Mouse (Mus musculus) induced T-regulatory cell, adult 2 months (primary cell): ENCODE data around the gene Aff4.
A peak's percentile ranks its signal among the peaks of the same experiment; 100 is the strongest.
"Not testable (repeated sequence)": the region's sequence is repeated elsewhere in the genome, so short reads cannot be mapped to it uniquely, and the experiment has no call there.

Experiments used
- DNase-seq: peaks from one replicate; pipeline ENCODE4 v3.0.0-alpha.2; 2012; ENCODE audit warnings: low read depth

Gene Aff4

DNA sequence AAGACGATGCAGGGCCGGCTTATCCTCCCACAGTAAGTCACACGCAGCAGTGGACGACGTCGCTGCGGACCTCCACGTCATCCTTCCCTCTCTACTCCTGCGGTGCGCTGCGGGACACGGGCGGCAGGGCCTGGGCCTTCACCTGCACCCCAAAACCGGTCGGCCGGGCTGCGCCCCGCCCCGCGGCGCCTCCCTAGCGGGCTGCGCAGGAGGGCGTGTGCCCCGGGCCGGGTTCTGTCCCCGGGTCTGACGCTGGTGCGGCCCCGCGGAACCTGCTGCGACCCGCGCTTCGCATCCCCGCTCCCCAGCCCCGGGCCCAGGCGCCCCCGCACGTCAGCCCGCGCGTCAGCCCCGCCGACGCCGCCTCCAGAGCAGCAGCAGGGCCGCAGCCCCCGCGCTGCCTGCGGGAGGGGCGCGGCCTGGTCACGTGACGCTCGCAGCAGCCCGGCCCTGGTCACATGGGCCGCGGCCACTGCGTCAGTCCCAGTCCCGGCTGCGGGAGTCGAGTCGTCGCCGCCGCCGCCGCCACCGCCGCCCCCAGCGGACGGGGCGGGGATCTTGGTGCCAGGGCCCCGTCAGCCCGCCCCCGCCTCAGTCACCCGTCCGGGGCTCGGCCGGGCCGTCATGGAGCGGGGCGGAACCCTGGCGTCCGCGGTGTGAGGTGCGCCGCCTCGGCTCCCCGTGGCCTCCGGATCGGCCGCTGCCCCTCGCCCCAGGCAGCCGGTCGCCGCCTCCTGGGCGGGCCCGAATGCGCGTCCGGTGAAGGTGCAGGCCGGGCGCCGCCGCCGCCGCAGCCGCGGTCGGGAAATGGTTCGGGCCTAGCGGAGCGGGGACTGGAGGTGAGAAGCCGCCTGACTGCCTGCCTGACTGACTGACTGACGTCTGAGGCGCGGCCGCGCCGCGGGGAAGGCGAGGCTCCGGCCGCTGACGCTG lies at the start of gene Aff4:
Gene Aff4 (plus strand): TSS at position 543 of the 933 bp plus-strand sequence.
- DNase-seq, result peak; percentile 93

DNA sequence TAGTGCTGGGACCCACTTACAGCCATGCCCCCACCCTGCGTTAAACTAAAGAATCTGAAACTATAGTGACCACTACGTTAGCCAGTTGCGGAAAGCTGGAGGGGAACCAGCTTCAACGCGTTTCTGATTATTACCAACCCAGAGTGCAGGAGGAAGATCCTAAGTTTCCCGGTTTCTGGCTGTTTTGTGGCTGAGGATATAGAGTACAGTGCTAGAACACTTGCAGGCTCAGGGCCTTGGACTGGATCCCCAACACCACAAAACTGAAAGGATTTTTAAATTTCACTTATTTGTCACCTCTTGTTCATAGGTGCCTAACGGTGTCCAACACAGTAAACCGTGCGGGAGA lies 49.5 kb upstream of the Aff4 start:
- DNase-seq, result no peak

DNA sequence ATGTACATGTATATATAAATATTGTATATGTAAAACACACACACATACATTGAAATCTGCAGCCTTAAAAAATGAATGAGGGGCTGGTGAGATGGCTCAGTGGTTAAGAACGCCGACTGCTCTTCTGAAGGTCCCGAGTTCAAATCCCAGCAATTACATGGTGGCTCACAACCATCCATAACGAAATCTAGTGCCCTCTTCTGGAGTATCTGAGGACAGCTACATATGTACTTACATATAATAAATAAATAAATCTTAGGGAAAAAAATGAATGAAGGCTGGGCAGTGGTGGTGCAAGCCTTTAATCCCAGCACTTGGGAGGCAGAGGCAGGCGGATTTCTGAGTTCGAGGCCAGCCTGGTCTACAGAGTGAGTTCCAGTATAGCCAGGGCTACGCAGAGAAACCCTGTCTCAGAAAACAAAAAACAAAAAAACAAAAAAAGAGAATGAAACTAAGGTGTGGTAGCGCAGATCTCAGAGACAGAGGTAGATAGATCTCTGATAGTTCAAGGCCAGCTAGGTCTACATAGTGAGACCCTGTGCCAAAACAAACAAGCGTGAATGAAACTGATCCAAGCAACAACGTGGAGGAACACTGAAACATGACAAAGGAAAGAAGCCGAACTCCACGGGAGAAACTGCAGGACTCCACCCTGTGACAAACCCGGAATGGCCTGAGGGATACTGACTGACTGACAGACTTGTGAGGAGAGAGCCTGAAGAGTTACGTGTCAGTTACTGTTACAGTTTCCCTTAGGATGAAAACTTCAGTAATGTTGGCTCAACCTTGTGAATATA lies 46.4 kb upstream of the Aff4 start:
- DNase-seq, result peak; percentile 30

DNA sequence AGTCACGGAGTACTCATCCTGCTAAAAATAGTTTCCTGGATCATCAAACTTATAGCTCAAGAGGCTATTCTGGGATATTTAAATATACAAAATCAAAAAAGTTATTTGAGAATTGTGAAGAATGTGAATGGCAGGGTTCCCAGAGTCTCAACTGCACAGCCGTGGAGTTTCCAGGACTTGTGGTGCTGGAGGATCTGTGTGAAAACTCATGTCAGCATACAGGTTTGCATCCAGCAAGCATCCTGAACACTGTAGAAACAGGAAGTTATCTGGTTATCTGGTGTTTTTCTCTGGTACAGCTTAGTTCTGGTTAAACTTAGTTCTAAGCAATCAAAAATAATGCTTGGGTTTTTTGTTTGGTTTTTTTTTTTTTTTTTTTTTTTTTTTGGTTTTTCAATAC lies 43.7 kb upstream of the Aff4 start:
- DNase-seq, result peak; percentile 44

DNA sequence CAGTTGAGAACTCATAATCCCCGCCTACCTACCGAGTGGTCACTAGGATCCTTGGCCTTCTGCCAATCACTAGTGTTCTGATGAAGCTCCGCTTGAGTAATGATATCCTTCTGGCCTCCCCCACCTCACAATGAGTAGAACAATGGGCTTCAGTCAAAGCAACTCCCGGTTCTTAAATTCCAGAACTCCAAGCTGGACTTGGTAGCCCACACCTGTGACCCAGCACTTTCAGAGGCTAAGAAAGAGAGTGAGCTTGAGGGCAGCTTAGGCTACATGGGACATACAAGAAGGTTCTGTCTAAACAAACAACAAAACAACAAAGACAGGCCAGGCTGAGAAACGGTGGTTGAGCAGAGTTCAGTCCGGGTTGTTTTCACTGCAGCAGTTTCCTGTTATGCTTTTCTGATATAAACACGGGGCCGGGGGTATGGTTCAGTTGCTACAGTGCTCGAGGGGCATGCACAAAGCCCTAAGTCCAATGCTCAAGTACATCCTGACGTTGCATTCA lies 43.0 kb upstream of the Aff4 start:
- peak; percentile 54 for DNase-seq

DNA sequence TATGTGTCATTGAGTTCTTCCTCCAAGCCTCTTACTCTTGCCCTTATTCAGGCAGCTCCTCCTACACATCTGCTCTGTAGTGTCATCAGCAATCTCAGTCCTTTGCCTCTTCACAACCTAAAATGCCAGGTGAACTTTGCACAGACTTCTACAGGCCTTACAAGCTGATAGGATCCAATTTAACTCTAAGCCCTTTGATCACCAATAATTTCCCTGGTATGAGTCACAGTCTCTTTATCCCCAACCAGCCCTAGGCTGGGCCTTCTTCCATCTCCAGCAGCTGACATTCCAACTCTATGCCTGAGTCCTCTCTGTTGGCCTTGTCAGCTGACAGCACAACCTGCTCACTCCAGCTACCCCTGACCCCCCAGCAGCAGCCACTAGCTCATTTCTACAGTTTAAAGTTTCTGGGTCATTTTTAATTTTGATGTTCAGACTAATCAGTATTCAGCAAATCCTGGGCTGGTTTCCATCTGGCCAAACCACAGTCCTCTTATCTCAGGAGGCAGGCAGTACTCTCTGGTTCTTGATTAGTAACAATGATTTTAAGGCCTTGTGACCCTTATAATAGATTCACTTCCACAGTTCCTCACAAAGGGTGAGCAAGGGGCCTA lies 42.3 kb upstream of the Aff4 start:
- peak; percentile 46 for DNase-seq

DNA sequence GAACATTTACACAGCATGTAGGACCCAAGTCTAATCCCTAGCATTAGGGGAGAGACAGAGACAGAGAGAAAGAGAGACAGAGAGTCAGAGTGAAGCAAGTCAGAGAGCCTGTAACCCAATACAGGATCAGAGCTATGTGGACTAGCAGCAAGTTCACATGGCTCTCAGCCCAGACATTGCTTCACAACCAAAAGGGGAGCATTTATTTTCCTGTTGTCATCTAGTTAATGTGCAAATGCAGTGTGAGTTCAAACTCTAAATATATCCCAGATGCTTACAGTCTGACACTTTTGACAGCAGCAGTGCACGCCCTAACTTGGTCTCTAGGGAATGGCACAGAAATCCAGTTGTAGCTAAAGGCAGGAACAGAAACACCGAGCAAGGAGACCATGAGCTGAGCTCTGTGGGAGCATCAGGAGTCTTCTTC lies 41.7 kb upstream of the Aff4 start:
- no peak for DNase-seq

DNA sequence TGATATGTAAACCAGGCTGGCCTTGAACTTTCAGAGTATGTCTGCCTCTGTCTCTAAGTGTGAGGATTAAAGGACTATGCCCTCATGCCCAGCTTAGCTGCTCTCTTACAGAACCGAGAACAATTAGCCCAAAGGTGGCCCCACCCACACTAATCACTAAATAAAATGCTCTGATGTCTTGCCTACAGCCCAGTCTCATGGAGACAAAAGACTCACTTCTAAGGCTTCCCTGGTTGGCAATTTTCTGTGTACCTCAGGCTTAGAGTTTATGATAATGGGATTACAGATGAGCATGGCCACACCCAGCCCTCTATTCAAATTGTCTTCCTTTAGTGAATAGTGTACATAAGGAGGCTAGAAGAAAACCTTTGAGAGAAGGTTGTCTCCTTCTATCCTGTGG lies 39.2 kb upstream of the Aff4 start:
- DNase-seq, result no peak

DNA sequence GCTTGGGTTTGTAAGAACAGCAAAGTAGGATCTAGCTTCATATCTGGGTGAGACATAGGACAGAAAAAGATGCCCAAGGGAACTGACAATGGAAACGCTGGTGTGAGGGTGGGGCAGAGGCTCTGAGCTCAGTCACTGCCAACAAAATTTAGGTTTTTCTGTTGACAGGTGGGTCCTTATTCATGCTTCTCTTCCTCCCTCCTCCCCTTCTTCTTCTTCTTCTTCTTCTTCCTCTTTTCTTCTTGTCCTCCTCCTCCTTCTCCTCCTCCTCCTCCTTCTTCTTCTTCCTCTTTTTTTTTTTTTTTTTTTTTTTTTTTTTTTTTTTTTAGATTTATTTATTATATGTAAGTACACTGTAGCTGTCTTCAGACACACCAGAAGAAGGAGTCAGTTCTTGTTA lies 37.8 kb upstream of the Aff4 start:
- not testable (repeated sequence) for DNase-seq

DNA sequence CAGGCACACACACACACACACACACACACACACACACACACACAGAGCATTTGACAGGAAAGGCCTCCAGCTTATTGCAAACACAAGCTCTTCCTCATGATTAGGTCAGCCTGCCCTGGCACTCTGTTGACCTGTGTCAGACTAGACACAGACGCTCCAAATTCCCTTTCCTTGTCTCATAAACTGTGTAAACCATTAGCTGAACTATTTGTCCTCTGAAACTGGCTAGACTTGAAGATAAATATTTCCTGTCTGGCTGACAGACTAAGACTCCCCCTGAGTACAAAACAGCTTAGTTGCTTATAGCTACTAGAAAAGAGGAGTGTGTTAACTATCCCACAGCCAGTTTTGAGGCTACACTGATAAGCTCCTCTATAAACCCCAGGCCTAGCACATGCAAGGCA lies 35.9 kb upstream of the Aff4 start:
- DNase-seq, result no peak

DNA sequence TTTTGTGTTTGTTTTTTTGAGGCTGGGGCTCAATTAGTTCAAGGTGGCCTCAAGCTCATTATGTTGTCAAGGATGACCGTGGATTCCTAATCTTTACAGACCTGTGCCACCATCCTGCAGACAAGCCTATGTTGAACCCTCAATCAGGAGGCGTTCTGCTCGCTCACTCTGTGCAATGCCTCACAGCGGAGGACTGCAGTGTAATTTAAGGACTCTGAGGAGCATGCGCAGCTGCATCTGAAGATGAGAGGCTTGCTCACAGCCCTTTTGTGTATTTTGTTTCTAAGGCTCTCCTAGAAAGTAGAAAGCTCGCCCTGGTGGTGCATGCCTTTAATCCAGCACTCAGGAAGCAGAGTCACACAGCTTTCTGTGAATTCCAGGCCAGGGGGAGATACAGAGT lies 33.6 kb upstream of the Aff4 start:
- DNase-seq, result no peak

DNA sequence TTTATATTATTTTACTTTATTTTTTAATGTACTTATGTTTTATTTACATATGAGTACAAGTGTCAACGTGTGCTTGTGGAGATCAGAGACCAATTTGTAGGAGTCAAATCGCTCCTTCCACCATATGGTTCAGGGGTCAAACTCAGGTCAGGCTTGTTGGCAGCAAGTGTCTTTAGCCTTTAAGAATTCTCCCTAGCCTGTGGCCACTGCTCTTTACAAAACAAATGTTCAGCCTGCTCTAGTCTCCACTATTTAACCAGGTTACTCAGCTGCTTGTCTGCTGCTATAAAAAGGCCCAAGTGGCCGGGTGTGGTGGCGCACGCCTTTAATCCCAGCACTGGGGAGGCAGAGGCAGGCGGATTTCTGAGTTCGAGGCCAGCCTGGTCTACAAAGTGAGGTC lies 32.6 kb upstream of the Aff4 start:
- no peak for DNase-seq

DNA sequence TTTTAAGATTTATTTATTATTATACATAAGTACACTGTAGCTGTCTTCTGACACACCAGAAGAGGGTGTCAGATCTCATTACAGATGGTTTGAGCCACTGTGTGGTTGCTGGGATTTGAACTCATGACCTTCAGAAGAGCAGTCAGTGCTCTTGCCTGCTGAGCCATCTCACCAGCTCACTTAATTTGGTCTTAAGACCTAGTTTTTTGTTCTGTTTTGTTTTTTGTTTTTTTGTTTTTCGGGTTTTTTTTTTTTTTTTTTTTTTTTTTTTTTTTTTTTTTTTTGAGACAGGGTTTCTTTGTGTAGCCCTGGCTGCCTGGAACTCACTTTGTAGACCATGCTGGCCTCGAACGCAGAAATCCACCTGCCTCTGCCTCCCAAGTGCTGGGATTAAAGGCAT lies 32.1 kb upstream of the Aff4 start:
- DNase-seq, result not testable (repeated sequence)

DNA sequence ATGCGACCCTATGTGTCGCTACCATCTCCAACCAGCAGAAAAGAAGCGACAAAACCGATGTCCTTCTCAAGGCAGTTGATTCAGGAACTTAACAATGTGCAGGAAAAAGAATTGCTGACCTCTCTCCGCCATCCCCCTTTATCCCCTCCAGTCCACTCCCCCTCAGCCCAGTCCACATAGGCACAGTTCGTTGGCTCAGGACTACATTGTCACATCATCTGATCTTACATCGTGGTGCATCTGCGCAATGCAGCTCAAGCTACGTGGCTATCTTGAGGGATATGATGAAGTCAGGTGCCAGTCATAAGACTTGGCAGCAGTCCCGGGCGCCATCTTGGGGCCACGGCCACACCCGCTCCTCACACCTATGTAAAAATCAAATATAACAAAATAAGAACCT lies 30.8 kb upstream of the Aff4 start:
- not testable (repeated sequence) for DNase-seq

DNA sequence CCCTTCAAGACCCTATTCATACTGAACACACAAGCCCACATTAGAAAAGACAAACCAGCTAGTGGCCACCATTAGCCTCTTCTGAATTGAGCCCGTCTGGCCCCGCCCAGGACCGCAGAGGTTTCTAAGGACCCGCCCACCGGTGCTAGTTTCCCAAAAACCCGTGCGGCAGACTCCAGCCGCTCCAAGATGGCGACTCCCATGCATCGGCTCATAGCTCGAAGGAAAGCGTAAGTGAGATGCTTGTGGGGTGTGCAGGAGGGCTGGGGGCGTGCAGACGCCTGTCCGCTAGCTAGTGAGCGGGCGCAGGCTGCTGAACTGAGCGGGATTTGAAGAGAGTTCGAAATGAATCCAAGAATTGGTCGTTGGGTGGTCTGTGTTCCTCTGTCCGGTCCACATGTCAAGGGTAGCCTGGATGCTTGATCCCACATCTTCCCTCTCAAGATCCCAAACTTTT lies 26.1 kb upstream of the Aff4 start, which contains the start of gene Zcchc10:
Gene Zcchc10 (plus strand): TSS at position 168 of the 457 bp plus-strand sequence.
- DNase-seq, result peak; percentile 94

DNA sequence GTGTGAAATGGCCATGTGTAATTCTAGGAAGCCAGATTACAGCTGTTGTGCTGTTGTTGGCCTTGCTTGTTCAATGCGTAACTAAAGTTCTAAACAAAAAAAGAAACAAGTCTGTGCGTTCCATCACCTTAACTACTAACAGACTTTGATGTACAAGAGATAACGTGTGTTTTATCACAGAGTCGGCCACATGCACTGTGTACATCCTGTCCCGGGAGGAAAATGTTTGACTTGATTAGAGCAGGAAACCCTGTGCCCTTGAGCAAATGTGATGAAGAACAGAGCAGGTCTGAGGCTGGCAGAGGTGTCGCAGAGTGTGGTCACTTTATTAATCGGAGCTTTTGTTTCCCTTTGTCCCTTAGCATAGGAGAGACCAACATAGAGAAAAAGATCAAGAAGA lies 20.3 kb upstream of the Aff4 start:
- DNase-seq, result peak; percentile 70

DNA sequence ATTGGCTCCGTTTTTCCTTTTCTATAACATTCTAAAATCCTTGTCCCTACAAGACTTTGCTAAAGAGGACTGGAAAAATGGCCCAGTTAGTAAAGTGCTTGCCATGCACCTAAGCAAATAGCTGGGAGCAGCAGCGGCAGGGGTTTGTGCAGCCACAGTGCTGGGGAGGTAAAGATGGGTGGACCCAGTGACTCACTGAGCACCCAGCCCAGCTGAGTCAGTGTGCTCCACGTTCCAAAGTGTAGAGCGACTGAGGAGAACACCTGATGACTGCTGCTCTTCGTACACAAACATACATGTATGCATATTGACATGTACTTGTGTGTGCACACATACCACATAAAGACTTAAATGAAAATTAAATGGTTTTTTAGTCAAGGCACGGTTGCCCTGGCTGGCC lies 19.5 kb upstream of the Aff4 start:
- no peak for DNase-seq

DNA sequence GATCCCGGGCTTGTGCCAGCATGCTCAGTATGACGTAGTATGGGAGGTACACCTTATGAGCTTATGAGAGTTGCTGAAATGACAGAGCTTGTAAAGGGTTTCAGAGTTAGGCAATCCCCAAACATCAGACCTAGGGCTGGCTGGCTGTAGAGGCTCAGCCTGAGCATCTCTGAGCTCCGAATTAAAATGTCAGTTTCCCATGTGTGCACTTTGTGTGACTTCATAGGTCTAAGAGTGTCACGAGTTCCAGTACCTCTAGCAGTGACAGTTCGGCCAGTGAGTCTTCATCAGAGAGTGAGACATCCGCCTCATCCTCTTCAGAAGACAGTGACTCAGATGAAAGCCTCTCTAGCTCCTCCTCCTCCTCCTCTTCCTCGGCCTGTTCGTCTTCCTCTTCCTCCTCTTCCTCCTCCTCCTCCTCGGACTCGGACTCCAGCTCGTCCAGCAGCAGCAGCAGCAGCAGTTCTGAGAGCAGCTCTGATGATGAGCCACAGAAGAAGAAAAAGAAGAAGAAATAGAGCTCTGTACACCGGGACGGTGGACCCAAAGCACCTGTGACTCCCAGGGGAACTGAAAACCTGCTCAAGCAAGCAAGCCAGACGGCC lies 18.5 kb upstream of the Aff4 start:
- DNase-seq, result no peak

DNA sequence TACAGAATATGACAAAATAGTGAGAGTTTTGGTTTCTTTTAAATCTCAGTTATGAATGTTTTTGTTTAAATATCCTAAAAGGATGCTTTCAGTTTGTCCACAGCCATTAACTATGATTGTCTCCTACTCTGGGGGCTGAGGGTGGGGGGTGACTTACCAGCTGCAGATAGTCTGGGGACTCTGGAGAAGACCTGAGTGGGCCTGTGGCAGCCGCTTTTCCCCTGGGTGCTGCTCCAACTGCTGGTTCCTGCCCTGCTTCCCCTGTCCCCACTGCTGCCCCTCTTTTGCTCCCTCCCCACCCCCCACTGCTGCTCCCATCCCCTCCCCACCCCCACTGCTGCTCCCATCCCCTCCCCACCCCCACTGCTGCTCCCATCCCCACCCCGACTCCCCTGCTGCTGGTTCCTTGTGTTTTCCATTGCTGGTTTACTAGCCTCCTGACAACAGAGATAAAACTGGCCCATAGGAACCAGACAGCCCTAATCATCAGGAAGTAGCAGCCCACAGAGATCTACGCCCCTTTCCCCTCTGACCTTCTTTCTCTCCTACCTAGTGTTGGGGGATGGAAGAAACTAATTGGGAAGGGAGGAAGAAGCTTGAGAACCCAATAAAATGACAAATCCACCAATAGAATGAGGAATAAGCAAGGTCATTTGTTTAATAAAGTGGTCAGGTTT lies 15.0 kb upstream of the Aff4 start:
- no peak for DNase-seq

DNA sequence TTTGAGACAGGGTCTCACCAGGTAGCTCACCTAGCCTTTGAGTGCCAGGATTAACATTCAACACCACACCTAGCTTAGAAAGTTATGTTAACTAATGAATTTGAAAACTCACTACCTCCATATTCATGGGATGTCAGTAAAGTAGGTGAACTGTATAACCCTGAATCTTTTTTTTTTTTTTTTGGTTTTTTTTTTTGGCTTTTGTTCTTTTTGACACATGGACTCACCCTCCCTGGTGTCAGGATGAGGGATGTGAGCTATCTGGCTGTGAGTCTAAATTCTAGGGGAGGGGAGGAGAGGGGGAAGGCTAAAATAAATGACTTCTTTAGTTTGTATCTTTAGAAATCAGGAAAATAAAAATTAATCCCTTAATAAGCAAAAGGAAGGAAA lies 14.5 kb upstream of the Aff4 start:
- no peak for DNase-seq

DNA sequence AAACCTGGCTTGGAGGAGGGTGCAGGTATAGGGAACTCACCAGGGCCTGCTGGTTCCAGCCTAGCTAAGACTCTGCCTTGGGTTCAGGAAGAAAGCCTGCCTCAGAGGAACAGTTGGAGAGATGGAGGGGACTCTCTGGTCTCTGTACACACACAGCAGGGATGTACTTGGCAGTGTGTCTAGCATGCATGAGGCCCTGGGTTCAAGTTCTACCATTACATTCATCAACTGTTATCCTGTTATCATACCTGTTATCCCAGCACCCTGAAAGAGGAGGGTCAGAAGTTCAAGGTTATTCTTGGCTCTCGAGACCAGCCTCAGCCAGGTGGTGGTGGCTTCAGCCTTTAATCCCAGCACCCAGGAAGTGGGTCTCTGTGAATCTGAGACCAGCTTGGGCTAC lies 13.7 kb upstream of the Aff4 start:
- DNase-seq, result no peak
